Mouse (Mus musculus) intestine, embryonic 14.5 days (tissue): ENCODE measurements around the gene Cel. TPM values are rescaled to one million over a fixed set of nuclear protein-coding genes. Genes with fewer than 3 reads are reported as not detected.
A peak's percentile ranks its signal among the peaks of the same experiment; 100 is the strongest.

Experiments used
- ATAC-seq: fragments of 200-750 bp; cut with Nextera tagmentation; replicated peaks from 2 replicates; pipeline ENCODE4 v1.8.0; 2017; ENCODE audit warnings: low read depth, moderate number of reproducible peaks, moderate TSS enrichment, moderate library complexity; ENCODE audit not compliant: low FRiP score, low TSS enrichment
- DNase-seq: peaks from one replicate; pipeline ENCODE4 v3.0.0-alpha.2; 2018; ENCODE audit warnings: low spot score
- H3K27ac ChIP-seq: fragments of 300-500 bp; sonication (generic); 2 replicates; pipeline ENCODE4 v1.5.1; 2014; ENCODE audit warnings: low read depth, mild to moderate bottlenecking, control low read depth
- H3K27me3 ChIP-seq: fragments of 300-500 bp; sonication (generic); replicated peaks from 2 replicates; pipeline ENCODE4 v1.6.1; 2014; ENCODE audit warnings: low read length, control low read depth; ENCODE audit not compliant: control insufficient read depth, insufficient read depth
- H3K36me3 ChIP-seq: fragments of 300-500 bp; sonication (generic); 2 replicates; pipeline ENCODE4 v1.6.1; 2014; ENCODE audit warnings: low read length, control low read depth; ENCODE audit not compliant: control insufficient read depth, insufficient read depth
- H3K4me1 ChIP-seq: fragments of 300-500 bp; sonication (generic); replicated peaks from 2 replicates; pipeline ENCODE4 v1.6.1; 2014; ENCODE audit warnings: low read length, control low read depth, mixed read lengths; ENCODE audit not compliant: control insufficient read depth, insufficient read depth
- H3K4me2 ChIP-seq: fragments of 300-500 bp; sonication (generic); 2 replicates; pipeline ENCODE4 v1.6.1; 2014; ENCODE audit warnings: low read length
- H3K4me3 ChIP-seq: fragments of 300-500 bp; sonication (generic); 2 replicates; pipeline ENCODE4 v1.5.1; 2014; ENCODE audit warnings: low read depth, low read length, control low read depth, mixed read lengths
- H3K9ac ChIP-seq: fragments of 300-500 bp; sonication (generic); 2 replicates; pipeline ENCODE4 v1.6.1; 2014; ENCODE audit warnings: mild to moderate bottlenecking, low read length
- H3K9me3 ChIP-seq: fragments of 300-500 bp; sonication (generic); 2 replicates; pipeline ENCODE4 v1.6.1; 2016; ENCODE audit warnings: low read length, control low read depth; ENCODE audit not compliant: control insufficient read depth
- WGBS: fragments of 180-500 bp; shearing (Covaris S2); extraction: QIAGEN DNeasy Blood & Tissue Kit; methylation state at CpG from one replicate; pipeline ENCODE4 v1.1.7; 2014; 5-methylcytosine and 5-hydroxymethylcytosine counted together
- polyA plus RNA-seq: library from polyadenylated mRNA; unstranded; fragments of >200 nt; fragmentation: Nextera tagmentation; extraction: Ambion mirVana; gene quantifications from 2 replicates; pipeline ENCODE4 v1.2.1, GENCODE M21; 2014

Cel gene
- polyA plus RNA-seq, 1 experiment from 2014 or later, result 67.3 TPM

DNA sequence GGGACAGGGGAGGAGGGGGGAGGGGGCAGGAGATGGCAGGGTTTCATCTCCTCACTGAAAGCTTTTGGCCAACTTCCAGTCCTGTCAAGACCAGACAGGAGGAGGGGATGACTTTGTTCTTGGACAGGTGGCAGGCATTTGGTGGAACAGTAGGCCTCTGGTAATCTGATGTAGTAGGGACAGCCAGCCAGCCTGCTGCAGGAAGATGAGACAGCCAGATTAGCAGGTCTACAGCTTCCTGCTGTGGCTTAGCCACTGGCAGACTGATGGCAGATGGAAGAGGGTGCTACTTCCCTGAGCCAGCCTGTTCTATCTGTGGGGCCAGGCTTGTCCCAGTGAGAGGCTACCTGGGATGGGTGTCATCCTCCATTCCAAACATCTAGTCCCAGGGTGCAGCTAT is 17.2 kb downstream of the Cel start:
- Histone ChIP-seq H3K9me3 (no peaks in the 10 kb centered on the region), H3K36me3 (peaks cover 82% of the 10 kb centered on the region), H3K27me3 (no peaks in the 10 kb centered on the region), H3K27ac (no peak overlapping the region), H3K9ac (no peak overlapping the region), H3K4me3 (no peak overlapping the region), H3K4me1 (no peaks in the 10 kb centered on the region), H3K4me2 (no peak overlapping the region)
- ATAC-seq (no peak), DNase-seq (no peak)

DNA sequence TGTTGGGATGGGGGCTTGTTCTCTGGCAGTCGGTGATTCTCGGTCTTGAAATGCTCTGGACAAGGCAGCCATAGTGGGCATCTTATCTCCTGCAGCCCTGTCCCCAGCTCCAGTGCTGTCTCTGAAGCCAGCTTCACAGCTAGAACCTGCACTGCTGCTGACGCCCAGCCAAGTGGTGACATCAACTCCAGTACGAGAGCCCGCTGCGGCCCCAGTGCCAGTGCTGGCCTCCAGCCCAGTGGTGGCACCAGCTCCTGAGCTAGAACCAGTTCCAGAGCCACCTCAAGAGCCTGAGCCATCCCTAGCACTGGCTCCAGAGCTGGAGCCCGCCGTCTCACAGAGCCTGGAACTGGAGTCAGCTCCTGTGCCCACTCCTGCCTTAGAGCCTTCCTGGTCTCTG is 19.3 kb downstream of the Cel start:
- no peaks in the 10 kb centered on the region for H3K27me3 ChIP-seq
- H3K4me1 ChIP-seq, result peaks cover 14% of the 10 kb centered on the region
- H3K4me2 ChIP-seq, result no peak overlapping the region
- no peaks in the 10 kb centered on the region for H3K9me3 ChIP-seq
- H3K36me3 ChIP-seq, result peaks cover 61% of the 10 kb centered on the region
- WGBS, result 90% methylated on average over 8 of the region's 8 CpGs
- ATAC-seq, result no peak
- no peak overlapping the region for H3K27ac ChIP-seq
- no peak overlapping the region for H3K9ac ChIP-seq
- H3K4me3 ChIP-seq, result no peak overlapping the region
- DNase-seq, result no peak

DNA sequence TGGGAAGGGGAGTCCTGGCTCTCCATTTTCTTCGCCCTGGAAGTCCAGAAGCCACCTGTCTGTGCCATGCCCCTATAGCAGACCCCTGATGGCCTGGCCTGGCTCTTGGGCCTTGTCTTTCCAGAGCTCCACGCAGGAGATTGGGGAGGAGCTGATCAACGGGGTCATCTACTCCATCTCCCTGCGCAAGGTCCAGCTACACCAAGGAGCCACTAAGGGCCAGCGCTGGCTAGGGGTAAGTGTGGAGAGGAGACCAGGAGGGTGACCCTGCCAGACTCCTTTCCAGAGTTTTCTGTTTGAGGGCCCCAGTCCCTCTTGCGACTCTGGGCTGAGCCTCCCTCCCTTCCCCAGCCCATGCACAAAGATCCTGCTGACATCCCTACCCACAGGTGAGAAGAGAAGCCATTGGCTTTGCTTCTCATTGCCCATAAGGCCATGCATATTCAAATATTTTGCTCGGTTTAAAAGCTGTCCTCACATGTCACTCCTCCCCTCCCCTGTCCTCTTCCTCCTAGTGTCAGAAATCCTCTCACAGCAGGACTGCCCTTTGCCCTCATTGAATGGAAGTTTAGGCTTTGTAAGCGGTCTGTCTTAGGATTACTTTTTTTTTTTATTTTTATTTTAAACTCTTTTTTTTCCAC is 22.5 kb downstream of the Cel start:
- no peak overlapping the region for H3K9ac ChIP-seq
- DNase-seq (no peak), ATAC-seq (no peak)
- no peak overlapping the region for H3K4me2 ChIP-seq
- no peak overlapping the region for H3K27ac ChIP-seq
- 83% methylated on average over 8 of the region's 8 CpGs for WGBS
- H3K4me1 ChIP-seq, result peaks cover 44% of the 10 kb centered on the region
- H3K4me3 ChIP-seq, result no peak overlapping the region
- H3K36me3 ChIP-seq, result peaks cover 40% of the 10 kb centered on the region
- H3K27me3 ChIP-seq, result no peaks in the 10 kb centered on the region
- no peaks in the 10 kb centered on the region for H3K9me3 ChIP-seq

DNA sequence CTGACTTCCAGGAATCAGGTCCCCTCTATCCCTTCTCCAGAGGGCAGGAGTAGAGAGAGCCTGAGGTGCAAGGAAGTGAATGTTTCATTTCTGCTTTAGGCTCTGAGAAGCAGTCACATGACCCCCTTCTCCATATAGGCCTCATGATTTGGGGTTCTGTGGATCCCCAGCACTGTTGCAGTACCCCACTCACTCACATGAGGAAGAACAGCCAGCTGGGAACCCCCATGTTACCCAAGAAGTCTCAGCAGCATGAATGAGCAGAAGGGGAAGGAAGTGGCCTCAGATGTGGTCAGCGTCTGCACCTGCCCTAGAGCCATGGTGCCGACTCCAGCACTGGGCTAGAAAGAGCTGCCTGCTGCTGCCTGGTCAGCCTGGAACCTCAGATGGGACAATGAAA is 23.3 kb downstream of the Cel start:
- Histone ChIP-seq H3K9me3 (no peaks in the 10 kb centered on the region), H3K4me2 (no peak overlapping the region), H3K36me3 (peaks cover 32% of the 10 kb centered on the region), H3K27ac (peak overlapping the region; percentile 69; the same call in 1 of the 2 replicates), H3K9ac (no peak overlapping the region), H3K4me1 (peaks cover 51% of the 10 kb centered on the region), H3K27me3 (no peaks in the 10 kb centered on the region), H3K4me3 (no peak overlapping the region)
- 84% methylated on average over 2 of the region's 2 CpGs for WGBS
- ATAC-seq, result no peak
- no peak for DNase-seq

DNA sequence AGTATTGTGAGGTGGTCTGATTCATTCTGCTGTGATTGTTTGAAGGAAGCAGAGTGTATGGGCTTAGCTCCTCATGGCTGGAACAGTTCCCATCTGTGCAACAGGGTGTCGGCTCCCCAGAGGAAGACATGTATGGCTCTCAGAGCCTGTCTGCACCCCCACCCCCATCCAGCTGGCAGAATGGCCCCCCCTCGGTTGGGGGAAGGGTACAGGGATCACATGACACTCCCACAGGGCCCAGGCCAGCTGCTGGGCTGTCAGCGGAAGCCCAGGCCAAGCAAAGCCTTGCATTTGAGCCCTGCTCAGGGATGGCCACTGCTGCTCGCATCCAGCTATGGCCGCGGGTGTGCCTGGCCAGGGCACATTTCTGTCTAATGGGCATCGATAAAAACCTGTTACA is 24.0 kb downstream of the Cel start:
- Histone ChIP-seq H3K9me3 (no peaks in the 10 kb centered on the region), H3K27ac (peak overlapping the region; percentile 69), H3K36me3 (peaks cover 24% of the 10 kb centered on the region), H3K4me1 (peaks cover 57% of the 10 kb centered on the region), H3K27me3 (no peaks in the 10 kb centered on the region), H3K4me3 (no peak overlapping the region), H3K9ac (no peak overlapping the region), H3K4me2 (no peak overlapping the region)
- DNase-seq, result peak; percentile 70
- WGBS, result 44% methylated on average over 7 of the region's 7 CpGs
- ATAC-seq, result peak; percentile 38

DNA sequence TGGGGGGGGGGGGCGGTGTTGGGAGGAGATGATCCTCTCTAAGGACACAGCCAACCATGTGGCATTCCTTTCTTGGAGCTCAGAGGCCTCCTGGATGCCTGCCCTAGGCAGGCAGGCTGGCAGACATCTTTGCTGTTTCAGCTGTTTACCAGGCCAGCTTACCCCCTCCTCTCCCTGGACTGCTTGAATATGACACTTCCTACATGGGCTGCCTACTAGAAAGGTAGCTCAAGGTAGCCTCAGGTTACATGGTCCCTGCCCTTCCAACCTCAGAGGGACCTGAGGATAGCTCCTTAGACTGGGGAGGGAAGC is 24.4 kb downstream of the Cel start:
- H3K9me3 ChIP-seq, result no peaks in the 10 kb centered on the region
- no peak overlapping the region for H3K4me3 ChIP-seq
- DNase-seq (no peak), ATAC-seq (no peak)
- peaks cover 20% of the 10 kb centered on the region for H3K36me3 ChIP-seq
- H3K4me2 ChIP-seq, result no peak overlapping the region
- no peaks in the 10 kb centered on the region for H3K27me3 ChIP-seq
- peaks cover 62% of the 10 kb centered on the region for H3K4me1 ChIP-seq
- WGBS, result 75% methylated on average over 1 of the region's 1 CpGs
- no peak overlapping the region for H3K9ac ChIP-seq
- peak overlapping the region; percentile 69 for H3K27ac ChIP-seq

DNA sequence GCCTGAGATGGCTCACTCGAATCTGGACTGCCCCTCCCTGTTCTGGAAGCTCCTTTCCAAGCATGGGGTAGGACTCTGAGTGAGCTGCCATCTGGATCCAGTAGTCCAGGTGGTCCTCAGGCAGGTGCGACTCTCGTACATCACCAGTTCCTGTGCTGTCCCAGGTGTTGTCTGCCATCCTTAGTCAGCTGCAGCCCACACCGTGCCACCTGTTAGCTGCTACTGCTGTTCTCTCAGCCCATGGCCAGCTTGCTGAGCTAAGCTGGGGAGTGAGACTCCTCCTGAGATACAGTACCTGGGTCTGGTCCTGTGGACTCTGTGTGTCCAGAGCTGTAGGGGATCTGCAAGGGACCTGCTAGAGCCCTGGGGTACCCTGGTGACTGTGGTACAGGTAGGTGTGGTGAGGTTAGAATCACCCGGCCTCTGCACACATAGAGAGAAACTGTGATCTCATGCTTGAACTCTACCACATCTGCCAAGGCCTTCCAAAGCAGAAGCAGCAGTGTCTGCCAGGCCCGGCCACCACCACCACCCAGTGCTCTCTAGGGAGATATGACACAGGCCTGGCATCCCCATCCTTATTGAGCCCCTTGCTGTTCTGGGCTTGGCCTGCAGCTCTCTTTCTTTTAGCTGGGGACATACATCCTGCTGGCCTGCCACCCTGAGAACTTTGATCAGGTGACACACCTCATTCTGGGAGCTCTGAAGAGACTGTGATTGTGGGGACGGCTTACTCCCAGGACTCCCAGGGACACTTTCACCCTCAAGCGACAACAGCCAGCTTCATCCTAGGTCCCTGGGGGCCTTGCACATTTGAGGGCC is 25.0 kb downstream of the Cel start:
- Histone ChIP-seq H3K4me1 (peaks cover 64% of the 10 kb centered on the region), H3K27ac (peak overlapping the region; percentile 69), H3K9me3 (no peaks in the 10 kb centered on the region), H3K4me3 (no peak overlapping the region), H3K4me2 (no peak overlapping the region), H3K9ac (no peak overlapping the region), H3K27me3 (no peaks in the 10 kb centered on the region), H3K36me3 (peaks cover 16% of the 10 kb centered on the region)
- 78% methylated on average over 8 of the region's 8 CpGs for WGBS
- DNase-seq (no peak), ATAC-seq (no peak)

DNA sequence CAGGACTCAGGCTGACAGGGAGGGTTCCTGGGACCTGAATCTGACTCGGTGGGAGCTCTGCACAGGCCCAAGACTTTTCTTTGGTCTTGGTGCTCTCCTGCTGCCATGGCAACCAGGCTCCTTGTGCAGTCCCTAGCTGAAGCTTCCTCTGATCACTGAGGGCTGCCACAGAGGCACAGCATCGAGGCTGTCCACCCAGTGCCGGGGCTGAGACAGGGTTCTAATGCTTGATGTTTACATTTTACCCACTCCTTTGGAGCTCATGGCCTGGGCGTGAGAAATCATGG is 25.6 kb downstream of the Cel start:
- Histone ChIP-seq H3K4me1 (peaks cover 70% of the 10 kb centered on the region), H3K4me3 (no peak overlapping the region), H3K9me3 (no peaks in the 10 kb centered on the region), H3K27ac (no peak overlapping the region), H3K4me2 (no peak overlapping the region), H3K36me3 (peaks cover 10% of the 10 kb centered on the region), H3K9ac (no peak overlapping the region), H3K27me3 (no peaks in the 10 kb centered on the region)
- ATAC-seq, result no peak
- WGBS, result 33% methylated on average over 4 of the region's 4 CpGs
- DNase-seq, result no peak
